Mouse (Mus musculus) olfactory bulb, adult 2 months (tissue): ENCODE results near the gene Morn1. TPM values are rescaled to one million over a fixed set of nuclear protein-coding genes. Genes with fewer than 3 reads are reported as not detected.

Experiments used
- H3K27ac ChIP-seq: fragments of 200-500 bp; 2 replicates; pipeline ENCODE4 v1.5.1; 2012; ENCODE audit warnings: low read depth, low read length; ENCODE audit not compliant: insufficient read depth
- H3K4me1 ChIP-seq: fragments of 200-500 bp; 2 replicates; pipeline ENCODE4 v1.6.1; 2012; ENCODE audit warnings: low read length; ENCODE audit not compliant: control insufficient read depth, insufficient read depth
- H3K4me3 ChIP-seq: fragments of 200-500 bp; 2 replicates; pipeline ENCODE4 v1.5.1; 2012; ENCODE audit warnings: mild to moderate bottlenecking, low read depth, low read length, moderate library complexity; ENCODE audit not compliant: insufficient read depth
- CTCF ChIP-seq: fragments of 200-500 bp; IDR thresholded peaks from 2 replicates; pipeline ENCODE4 v1.5.1; 2012; ENCODE audit warnings: low read depth, mild to moderate bottlenecking, low read length, moderate library complexity; ENCODE audit not compliant: insufficient read depth
- POLR2A ChIP-seq: fragments of 200-500 bp; IDR thresholded peaks from 2 replicates; pipeline ENCODE4 v1.6.1; 2012; ENCODE audit warnings: mild to moderate bottlenecking, low read depth, low read length, moderate library complexity; ENCODE audit not compliant: insufficient read depth
- WGBS: fragments of 180-500 bp; shearing (Covaris S2); methylation state at CpG from one replicate; pipeline ENCODE4 v1.1.7; 2018; 5-methylcytosine and 5-hydroxymethylcytosine counted together
- polyA plus RNA-seq: library from polyadenylated mRNA; stranded (reverse); fragments of >200 nt; gene quantifications from 2 replicates; pipeline ENCODE4 v1.2.4, GENCODE M21; 2012; ENCODE audit warnings: low replicate concordance; ENCODE audit not compliant: missing spikeins, insufficient read depth, insufficient read length

The Morn1 gene
- polyA plus RNA-seq, 1 experiment, result not detected

DNA sequence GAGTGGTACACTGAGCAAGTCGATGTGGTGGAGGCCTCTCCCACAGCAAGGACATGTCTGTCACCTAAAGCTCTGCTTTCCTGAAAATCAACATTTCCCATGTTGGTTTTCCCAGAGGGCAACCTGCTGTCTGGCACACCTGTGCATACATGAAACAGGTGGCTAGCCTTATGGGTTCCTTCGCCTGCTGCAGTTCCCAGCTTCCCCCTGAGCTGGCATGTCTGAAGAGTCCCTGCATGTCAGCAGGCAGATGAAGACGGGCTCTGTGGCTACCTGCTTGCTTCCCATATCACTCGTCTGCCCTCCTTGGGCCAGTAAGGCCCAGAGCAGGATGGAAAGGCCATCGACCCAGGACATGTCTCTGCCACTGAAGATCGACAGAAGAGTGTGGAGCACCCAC, 11.1 kb downstream of the Morn1 start:
- TF ChIP-seq CTCF (no peak), POLR2A (no peak)
- Histone ChIP-seq H3K4me3 (no peak overlapping the region), H3K4me1 (peaks cover 6% of the 10 kb centered on the region), H3K27ac (no peak overlapping the region)
- WGBS, result 90% methylated on average over 6 of the region's 6 CpGs

DNA sequence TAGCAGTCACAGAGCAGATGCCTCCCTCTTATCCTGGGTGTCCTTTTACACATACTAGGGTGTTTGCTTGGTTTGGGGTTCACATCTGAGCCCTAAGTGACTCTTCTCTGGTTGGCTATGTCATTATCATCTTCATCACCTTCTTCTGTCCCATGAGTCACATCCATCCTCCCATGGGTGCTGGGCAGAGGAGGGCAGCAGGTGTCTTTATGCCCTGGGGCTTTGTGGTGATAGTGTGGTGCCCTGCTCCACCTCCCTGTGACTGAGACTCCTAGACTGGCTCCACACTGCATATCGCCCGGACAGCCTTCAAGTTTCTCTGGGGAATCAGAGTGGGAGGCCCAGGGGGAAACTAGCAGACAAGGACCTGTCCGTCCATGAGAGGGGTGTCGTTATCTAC, 12.2 kb downstream of the Morn1 start:
- no peak for TF ChIP-seq CTCF
- no peak for TF ChIP-seq POLR2A
- peaks cover 6% of the 10 kb centered on the region for H3K4me1 ChIP-seq
- H3K4me3 ChIP-seq, result no peak overlapping the region
- WGBS, result 93% methylated on average over 4 of the region's 4 CpGs
- no peak overlapping the region for H3K27ac ChIP-seq

DNA sequence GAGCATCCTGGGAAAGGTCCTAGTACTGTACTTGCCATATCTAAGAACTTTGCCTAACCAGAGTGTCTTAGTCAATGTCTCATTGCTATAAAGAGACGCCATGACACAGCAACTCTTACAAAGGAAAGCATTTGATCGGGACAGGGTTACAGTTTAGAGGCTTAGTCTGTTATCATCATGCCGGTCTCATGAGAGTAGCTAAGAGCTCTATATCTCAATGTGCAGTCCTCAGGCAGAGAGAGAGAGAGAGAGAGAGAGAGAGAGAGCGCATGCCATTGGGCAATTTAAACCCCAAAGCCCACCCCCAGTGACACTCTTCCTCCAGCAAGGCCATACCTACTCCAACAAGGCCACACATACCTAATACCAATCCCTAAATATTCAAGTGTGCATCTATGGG, 21.5 kb downstream of the Morn1 start:
- H3K4me1 ChIP-seq, result peaks cover 15% of the 10 kb centered on the region
- no peak overlapping the region for H3K4me3 ChIP-seq
- WGBS, result 93% methylated on average over 4 of the region's 4 CpGs
- TF ChIP-seq CTCF, result no peak
- TF ChIP-seq POLR2A, result no peak
- H3K27ac ChIP-seq, result no peak overlapping the region

DNA sequence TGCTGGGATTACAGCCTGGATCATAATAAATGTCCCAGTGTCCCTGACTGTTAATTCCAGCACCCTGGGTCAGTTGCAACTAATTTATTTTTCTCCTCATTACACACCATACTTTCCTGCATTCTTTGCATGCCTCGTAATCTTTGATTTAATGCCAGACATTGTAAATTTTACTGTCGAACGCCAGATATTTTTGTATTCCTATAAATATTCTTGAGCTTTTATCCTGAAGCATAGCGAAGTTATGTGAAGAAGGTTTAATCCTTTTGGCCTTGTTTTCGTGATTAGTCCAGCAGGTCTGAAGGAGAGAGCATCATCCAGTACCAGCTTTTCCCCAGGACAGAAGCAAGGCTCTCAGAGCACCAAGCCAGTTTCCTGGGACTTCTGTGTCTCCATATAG, 23.1 kb downstream of the Morn1 start:
- TF ChIP-seq CTCF (no peak), POLR2A (no peak)
- H3K27ac ChIP-seq, result peak overlapping the region; percentile 82
- WGBS, result 72% methylated on average over 5 of the region's 5 CpGs
- no peak overlapping the region for H3K4me3 ChIP-seq
- H3K4me1 ChIP-seq, result peaks cover 23% of the 10 kb centered on the region

DNA sequence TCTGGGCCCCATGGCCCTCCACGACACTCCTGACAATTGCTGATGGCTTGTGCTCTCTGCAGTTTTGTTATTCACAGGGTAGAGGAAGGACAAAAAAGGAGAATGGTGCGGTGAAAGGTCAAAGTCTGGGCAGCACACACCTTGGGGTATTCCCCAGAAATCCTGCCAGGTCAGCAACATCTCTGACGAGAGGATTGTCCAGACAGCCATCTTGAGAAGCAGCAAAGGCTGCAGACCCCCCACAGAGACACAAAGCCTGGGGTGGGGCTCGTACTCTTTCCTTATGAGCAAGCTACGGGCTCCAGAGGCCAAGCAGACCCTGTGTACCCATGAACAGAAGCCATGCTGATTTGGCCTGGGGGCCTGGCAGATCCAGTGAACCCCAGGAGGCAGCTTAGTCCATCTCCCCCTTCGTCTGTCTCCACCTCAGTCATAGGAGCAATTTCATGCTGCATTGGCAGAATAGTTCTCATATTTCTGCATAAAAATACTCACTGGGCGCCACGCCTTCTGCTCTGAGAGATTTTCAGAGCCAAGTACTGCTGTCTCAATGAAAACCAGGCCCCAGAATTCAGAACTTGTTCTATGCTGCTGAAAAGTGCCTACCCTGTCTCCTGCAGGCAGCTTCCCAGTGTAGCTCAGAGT, 27.5 kb downstream of the Morn1 start:
- TF ChIP-seq POLR2A (no peak), CTCF (no peak)
- Histone ChIP-seq H3K4me3 (no peak overlapping the region), H3K4me1 (peaks cover 51% of the 10 kb centered on the region), H3K27ac (no peak overlapping the region)
- 84% methylated on average over 8 of the region's 8 CpGs for WGBS

DNA sequence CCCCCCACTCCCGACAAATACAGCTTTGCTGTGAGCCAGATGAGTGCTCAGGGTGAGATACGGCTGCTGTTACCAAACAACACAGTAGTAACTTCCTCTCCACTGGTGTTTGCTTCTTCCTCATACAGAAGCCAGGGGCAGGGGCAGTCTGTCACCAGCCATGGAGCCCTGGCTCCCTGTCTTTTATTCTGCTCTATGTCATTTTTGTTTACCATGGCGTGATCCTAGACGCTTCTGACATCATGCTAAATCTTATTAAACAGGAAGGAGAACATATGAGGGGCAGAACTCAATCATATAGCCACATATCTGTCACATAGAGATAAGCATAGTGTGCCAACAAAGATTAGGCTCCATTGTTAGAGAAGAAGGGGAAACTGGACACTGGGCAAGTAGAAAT, 30.2 kb downstream of the Morn1 start:
- Histone ChIP-seq H3K4me1 (peaks cover 61% of the 10 kb centered on the region), H3K27ac (peak overlapping the region; percentile 92), H3K4me3 (no peak overlapping the region)
- TF ChIP-seq CTCF, result no peak
- no peak for TF ChIP-seq POLR2A
- 61% methylated on average over 4 of the region's 4 CpGs for WGBS

DNA sequence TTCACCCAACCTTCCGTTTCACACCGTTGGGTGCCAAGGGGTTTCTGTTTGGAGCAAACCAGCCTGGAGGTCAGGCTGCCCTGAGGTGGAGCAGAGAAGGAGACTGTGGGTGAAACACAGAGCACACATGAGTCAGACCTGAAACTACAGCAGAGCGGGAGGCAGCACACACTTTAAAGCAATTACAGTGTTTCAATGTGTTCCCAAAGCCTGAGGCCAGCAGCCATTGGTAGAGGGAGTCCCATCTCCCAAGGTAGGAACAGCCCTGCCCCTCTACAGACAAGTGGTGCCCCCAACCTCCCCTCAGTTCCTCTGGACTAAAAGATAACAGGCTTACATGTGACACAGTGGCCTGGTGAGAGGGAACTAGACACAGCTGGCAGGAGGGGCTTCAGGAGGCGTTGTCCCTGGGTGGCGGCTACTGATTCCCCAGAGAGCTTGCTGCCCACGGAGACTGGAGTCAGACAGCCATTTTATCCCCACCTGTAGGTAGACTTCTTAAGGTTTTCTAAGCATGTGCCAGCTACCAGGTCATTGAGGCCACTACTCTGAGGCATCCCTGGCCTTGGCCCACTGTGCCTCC, 31.1 kb downstream of the Morn1 start:
- TF ChIP-seq CTCF (no peak), POLR2A (0 out of 2 replicates have a peak, but pooled peaks have one; percentile 24)
- Histone ChIP-seq H3K4me3 (no peak overlapping the region), H3K4me1 (peaks cover 70% of the 10 kb centered on the region), H3K27ac (peak overlapping the region; percentile 92)
- 47% methylated on average over 6 of the region's 6 CpGs for WGBS

DNA sequence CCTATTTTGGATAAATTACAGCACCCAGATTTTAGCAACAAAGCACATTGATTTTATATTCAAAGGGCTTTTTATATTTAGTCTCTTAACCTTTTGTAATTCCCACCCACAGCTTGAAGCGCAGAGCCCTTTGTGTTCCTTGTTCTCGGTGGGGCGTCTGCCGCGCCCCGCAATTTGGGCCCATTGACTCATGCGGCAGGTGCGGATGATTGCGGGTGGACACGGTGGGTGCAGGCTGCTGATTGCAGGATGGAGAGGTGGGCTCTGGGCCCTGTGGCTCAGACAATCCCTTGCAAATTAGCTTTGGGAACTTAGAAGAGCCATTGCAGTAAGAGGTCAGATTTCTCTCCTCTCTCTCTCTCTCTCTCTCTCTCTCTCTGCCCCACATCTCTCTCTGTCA, 31.9 kb downstream of the Morn1 start:
- peaks cover 73% of the 10 kb centered on the region for H3K4me1 ChIP-seq
- no peak for TF ChIP-seq POLR2A
- TF ChIP-seq CTCF, result no peak
- 33% methylated on average over 10 of the region's 10 CpGs for WGBS
- no peak overlapping the region for H3K4me3 ChIP-seq
- H3K27ac ChIP-seq, result peak overlapping the region; percentile 91

DNA sequence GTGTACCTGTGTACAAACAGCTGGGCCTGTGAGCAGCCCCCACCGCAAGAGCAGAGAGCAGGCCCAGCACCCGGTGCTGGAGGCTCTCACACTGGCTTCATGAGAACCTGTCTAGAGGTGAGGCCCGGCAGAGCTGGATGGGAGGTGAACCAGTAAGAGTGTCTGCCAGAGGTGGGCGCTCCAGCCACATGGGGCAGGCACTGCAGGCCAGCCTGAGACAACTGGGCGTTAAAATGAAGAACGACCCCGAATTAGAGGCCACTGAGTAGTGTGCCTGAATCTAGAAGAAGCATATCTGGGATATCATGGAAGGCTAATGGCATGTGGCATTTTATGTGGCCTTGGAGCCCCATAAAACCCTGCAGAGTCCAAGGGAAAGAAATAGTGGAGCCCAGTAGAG, 33.7 kb downstream of the Morn1 start:
- no peak overlapping the region for H3K4me3 ChIP-seq
- TF ChIP-seq POLR2A (no peak), CTCF (no peak)
- H3K4me1 ChIP-seq, result peaks cover 75% of the 10 kb centered on the region
- H3K27ac ChIP-seq, result peak overlapping the region; percentile 89; the same call in 1 of the 2 replicates
- 86% methylated on average over 7 of the region's 7 CpGs for WGBS

DNA sequence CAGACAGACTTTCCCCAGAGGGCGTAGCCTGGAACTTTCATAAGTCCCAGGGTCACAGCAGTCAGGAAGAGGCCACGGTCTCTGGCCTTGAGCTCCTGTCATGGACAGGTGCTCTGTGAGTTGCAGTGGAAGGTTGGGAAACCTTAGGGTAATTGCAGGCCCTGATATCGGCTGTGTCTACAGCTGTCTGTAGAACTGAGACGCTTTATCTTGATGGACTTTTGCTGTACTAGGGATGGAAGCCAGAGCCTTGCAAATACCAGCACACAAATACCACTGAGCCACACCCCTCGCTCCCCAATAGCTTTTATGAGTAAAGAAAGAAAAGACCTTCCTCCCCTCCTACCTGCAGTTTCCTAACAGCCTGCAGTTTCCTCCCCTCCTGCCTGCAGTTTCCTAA, 34.2 kb downstream of the Morn1 start:
- peaks cover 76% of the 10 kb centered on the region for H3K4me1 ChIP-seq
- TF ChIP-seq CTCF (no peak), POLR2A (no peak)
- H3K4me3 ChIP-seq, result no peak overlapping the region
- H3K27ac ChIP-seq, result peak overlapping the region; percentile 89
- 71% methylated on average over 5 of the region's 5 CpGs for WGBS

DNA sequence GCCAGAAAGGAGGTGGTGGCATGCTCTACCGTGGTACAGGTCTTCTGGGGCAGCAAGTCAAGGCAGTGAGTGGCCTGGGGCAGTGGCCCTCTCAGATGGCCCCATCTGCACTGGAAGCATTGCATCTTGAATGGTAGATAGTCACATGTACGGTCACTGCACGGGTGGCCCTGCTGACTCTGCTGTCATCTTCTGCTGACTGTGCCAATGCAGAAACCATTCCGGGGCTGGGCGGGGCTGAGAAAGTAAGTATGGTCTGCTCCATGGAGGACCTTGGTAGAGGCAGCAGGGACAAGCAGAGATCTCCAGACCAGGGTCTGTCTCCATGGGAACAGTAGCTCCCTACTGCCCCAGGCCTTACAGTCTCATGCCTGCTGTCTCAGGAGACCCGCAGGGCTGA, 34.8 kb downstream of the Morn1 start:
- peak overlapping the region; percentile 89 for H3K27ac ChIP-seq
- no peak for TF ChIP-seq POLR2A
- no peak for TF ChIP-seq CTCF
- WGBS, result 70% methylated on average over 6 of the region's 6 CpGs
- H3K4me3 ChIP-seq, result no peak overlapping the region
- peaks cover 76% of the 10 kb centered on the region for H3K4me1 ChIP-seq
